Mouse (Mus musculus) bone marrow, adult 2 months (tissue): ENCODE measurements around the gene A4galt. TPM values are rescaled to one million over a fixed set of nuclear protein-coding genes. Genes with fewer than 3 reads are reported as not detected.
A peak's percentile ranks its signal among the peaks of the same experiment; 100 is the strongest.

Experiments
- H3K27ac ChIP-seq: fragments of 200-500 bp; 2 replicates; pipeline ENCODE4 v1.5.1; 2012; ENCODE audit warnings: low read depth, mild to moderate bottlenecking, control low read depth, inconsistent platforms, low read length; ENCODE audit not compliant: control insufficient read depth, poor library complexity, insufficient read depth
- H3K4me1 ChIP-seq: fragments of 200-500 bp; 2 replicates; pipeline ENCODE4 v1.6.1; 2011; ENCODE audit warnings: low read length; ENCODE audit not compliant: control insufficient read depth, insufficient read depth
- H3K4me3 ChIP-seq: fragments of 200-500 bp; replicated peaks from 2 replicates; pipeline ENCODE3; 2011; ENCODE audit warnings: mild to moderate bottlenecking, low read depth, low read length, control low read depth; ENCODE audit not compliant: control insufficient read depth
- CTCF ChIP-seq: fragments of 200-500 bp; IDR thresholded peaks from 2 replicates; pipeline ENCODE4 v1.5.1; 2011; ENCODE audit warnings: low read length, control low read depth; ENCODE audit not compliant: control insufficient read depth, insufficient read depth
- POLR2A ChIP-seq: fragments of 200-500 bp; IDR thresholded peaks from 2 replicates; pipeline ENCODE4 v1.6.1; 2011; ENCODE audit warnings: low read depth, mild to moderate bottlenecking, control low read depth, low read length, borderline replicate concordance; ENCODE audit not compliant: control insufficient read depth
- WGBS: fragments of 180-500 bp; shearing (Covaris S2); methylation state at CpG from one replicate; pipeline ENCODE4 v1.1.7; 2018; 5-methylcytosine and 5-hydroxymethylcytosine counted together
- polyA plus RNA-seq: library from polyadenylated mRNA; stranded (reverse); fragments of >200 nt; gene quantifications from 2 replicates; pipeline ENCODE4 v1.2.4, GENCODE M21; 2011; ENCODE audit warnings: low replicate concordance; ENCODE audit not compliant: missing spikeins, insufficient read depth, insufficient read length

A4galt gene
- polyA plus RNA-seq, 1 experiment: 4.7 TPM

DNA sequence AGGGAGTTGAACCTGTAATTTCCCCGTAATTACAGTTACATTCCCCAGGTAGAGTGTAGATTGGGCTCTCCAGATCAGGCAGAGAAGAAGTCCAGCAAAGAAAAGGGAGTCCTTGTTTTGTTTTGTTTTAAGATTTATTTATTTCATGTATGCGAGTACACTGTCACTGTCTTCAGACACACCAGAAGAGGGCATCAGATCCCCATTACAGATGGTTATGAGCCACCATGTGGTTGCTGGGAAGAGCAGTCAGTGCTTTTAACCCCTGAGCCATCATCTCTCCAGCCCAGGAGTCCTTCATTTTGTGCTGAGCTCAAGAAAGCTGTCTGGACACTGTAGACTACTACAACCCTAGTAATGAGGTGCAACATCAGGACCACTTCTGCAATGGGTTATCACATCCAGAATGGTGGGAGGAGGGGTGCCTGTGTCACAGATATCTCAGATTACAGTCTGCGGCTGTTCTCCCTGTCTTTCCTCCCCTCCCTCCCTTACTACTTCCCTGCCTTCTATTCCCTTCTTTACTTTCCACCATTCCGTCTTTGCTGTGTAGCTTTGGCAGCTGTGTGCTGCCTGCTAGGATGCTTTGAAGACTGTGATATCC lies 42.4 kb downstream of the A4galt start:
- no peak overlapping the region for H3K4me3 ChIP-seq
- no peak overlapping the region for H3K27ac ChIP-seq
- TF ChIP-seq CTCF: no peak
- no peak for TF ChIP-seq POLR2A
- no peaks in the 10 kb centered on the region for H3K4me1 ChIP-seq
- WGBS: 44% methylated on average over 4 of the region's 4 CpGs

DNA sequence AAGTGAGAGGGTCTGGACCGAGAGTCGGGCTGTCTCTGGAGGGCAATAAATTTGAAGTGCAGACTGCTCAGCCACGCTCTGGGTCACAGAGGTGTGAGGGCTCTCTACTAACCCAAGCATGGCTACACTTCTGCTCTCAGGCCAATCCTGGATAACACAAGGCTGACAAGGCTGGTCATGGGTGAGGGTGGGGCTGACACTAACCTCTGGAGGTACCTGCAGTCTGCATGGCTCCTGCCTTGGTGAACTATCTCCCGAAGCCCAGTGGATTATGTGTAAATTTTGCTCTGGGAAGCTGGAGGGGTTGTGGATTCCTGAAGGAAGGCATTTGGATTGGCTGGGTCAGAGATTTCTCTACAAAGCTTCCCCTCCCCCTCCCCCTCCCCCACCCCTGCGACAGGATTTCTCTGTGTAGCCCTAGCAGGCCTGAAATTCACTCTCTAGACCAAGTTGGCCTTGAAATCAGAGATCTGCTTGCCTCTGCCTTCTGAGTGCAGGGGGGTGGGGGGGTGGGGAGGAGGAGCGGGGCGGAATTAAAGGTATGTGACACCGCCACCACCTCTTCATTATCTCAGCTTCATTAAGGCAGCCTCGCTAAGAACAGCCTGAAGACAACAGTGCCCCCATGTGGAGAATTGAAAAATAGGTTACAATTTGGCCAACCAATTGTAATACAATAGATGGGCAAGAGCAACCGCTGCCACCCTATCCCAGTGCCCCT lies 46.7 kb downstream of the A4galt start:
- peak; percentile 37 for TF ChIP-seq CTCF
- TF ChIP-seq POLR2A: no peak
- Histone ChIP-seq H3K4me3 (no peak overlapping the region), H3K27ac (no peak overlapping the region), H3K4me1 (no peaks in the 10 kb centered on the region)
- WGBS: 27% methylated on average over 10 of the region's 10 CpGs

DNA sequence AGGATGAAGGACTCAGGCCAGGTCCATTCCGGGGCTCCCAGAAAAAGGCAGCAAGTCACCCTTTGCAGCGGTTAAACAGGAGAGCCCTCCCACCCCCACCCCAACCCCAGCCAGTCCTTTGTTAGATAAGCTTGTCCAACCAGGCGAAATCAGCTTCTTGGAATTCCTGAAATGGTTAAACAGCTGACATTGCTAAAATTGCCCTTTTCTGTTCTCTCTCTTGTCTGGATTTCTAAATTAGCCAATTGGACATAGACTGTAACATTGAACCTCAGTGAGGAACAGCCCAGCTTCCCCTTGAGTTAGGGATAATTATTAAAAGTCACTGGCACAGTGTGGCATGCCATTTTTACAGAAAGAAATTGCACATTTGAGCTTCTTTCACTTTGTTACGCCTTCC lies 49.2 kb downstream of the A4galt start:
- TF ChIP-seq POLR2A (no peak), CTCF (no peak)
- Histone ChIP-seq H3K4me3 (no peak overlapping the region), H3K27ac (no peak overlapping the region), H3K4me1 (no peaks in the 10 kb centered on the region)
- 78% methylated on average over 4 of the region's 4 CpGs for WGBS

GRCm38 (mm10) chr15:83193413-83193812 lies 58.2 kb downstream of the A4galt start:
- Histone ChIP-seq H3K4me1 (no peaks in the 10 kb centered on the region), H3K27ac (no peak overlapping the region), H3K4me3 (no peak overlapping the region)
- WGBS: 88% methylated on average over 4 of the region's 4 CpGs
- TF ChIP-seq CTCF: no peak
- no peak for TF ChIP-seq POLR2A

- Histone ChIP-seq H3K4me3 (no peak overlapping the region), H3K4me1 (no peaks in the 10 kb centered on the region), H3K27ac (no peak overlapping the region)
- TF ChIP-seq CTCF (no peak), POLR2A (no peak)
- 76% methylated on average over 5 of the region's 5 CpGs for WGBS
These were observed 69.2 kb downstream of the A4galt start for GRCm38 (mm10) chr15:83182351-83182750.

- WGBS: 71% methylated on average over 4 of the region's 4 CpGs
- Histone ChIP-seq H3K27ac (no peak overlapping the region), H3K4me3 (no peak overlapping the region), H3K4me1 (no peaks in the 10 kb centered on the region)
- TF ChIP-seq CTCF (no peak), POLR2A (no peak)
These were observed 69.7 kb downstream of the A4galt start for GRCm38 (mm10) chr15:83181800-83182330.

DNA sequence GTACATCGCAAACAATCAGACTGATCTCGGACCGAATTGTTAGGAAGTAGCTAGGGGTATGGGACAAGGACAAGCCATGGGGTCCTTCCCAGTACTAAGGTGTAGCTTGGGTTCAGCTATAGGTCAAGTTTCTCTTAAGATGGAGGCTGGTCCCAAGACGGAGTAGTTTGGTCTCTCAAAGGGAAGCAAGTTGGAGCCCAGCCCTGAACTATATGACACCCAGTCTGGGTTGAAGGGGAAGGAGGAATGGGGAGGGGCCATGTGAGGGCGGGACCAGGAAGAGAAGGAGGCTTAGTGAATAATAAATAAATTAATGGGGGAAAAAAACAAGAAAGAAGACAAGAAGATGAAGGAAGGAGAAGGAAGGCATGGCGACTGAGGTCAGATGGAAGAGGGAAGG lies 71.6 kb downstream of the A4galt start:
- WGBS: 79% methylated on average over 6 of the region's 6 CpGs

More for the DNA sequence above, 71.6 kb downstream of the A4galt start:
- no peak overlapping the region for H3K4me3 ChIP-seq
- TF ChIP-seq POLR2A: no peak
- TF ChIP-seq CTCF: no peak
- H3K27ac ChIP-seq: no peak overlapping the region
- H3K4me1 ChIP-seq: no peaks in the 10 kb centered on the region

Other genes with a start within 250 kb of the A4galt start
- gene Nfam1, start 218.5 kb downstream of the A4galt start, polyA plus RNA-seq: 26.4 and 69.6 TPM in 2 replicates
- 22.8 and 31.5 TPM in 2 replicates for gene Serhl, start 162.3 kb downstream of the A4galt start, polyA plus RNA-seq
- 24.6 and 31.6 TPM in 2 replicates for gene Rrp7a, start 129.0 kb downstream of the A4galt start, polyA plus RNA-seq
- 24.6 and 42.3 TPM in 2 replicates for gene Poldip3, start 102.4 kb downstream of the A4galt start, polyA plus RNA-seq
- gene Cyb5r3, start 79.2 kb downstream of the A4galt start, polyA plus RNA-seq: 53.6 and 59.1 TPM in 2 replicates
- gene Arfgap3, start 98.5 kb upstream of the A4galt start, polyA plus RNA-seq: 7.5 and 12.1 TPM in 2 replicates
- 47.6 and 48.2 TPM in 2 replicates for gene Pacsin2, start 212.8 kb upstream of the A4galt start, polyA plus RNA-seq